Mouse (Mus musculus) liver, adult 2 months (tissue): Measurements from ENCODE around the gene Itih3. TPM values are rescaled to one million over a fixed set of nuclear protein-coding genes. Genes with fewer than 3 reads are reported as not detected.

ENCODE experiments used
- DNase-seq: peaks from one replicate; pipeline ENCODE4 v3.0.0-alpha.2; 2011; ENCODE audit warnings: low read depth, low spot score; ENCODE audit errors: extremely low read depth
- H3K27ac ChIP-seq: fragments of 200-500 bp; replicated peaks from 2 replicates; pipeline ENCODE4 v1.5.1; 2012; ENCODE audit warnings: low read depth, mild to moderate bottlenecking, control low read depth, inconsistent platforms, low read length; ENCODE audit not compliant: insufficient read depth
- H3K27me3 ChIP-seq: fragments of 200-500 bp; 2 replicates; pipeline ENCODE4 v1.6.1; 2012; ENCODE audit warnings: mild to moderate bottlenecking, moderate library complexity, low read length, inconsistent platforms; ENCODE audit not compliant: control insufficient read depth, insufficient read depth
- H3K36me3 ChIP-seq: fragments of 200-500 bp; 2 replicates; pipeline ENCODE4 v1.6.1; 2012; ENCODE audit warnings: low read length, inconsistent platforms; ENCODE audit not compliant: control insufficient read depth, insufficient read depth
- H3K4me1 ChIP-seq: fragments of 200-500 bp; 2 replicates; pipeline ENCODE4 v1.6.1; 2011; ENCODE audit warnings: low read length; ENCODE audit not compliant: control insufficient read depth, insufficient read depth
- H3K4me3 ChIP-seq: fragments of 200-500 bp; 2 replicates; pipeline ENCODE4 v1.5.1; 2011; ENCODE audit warnings: low read depth, mild to moderate bottlenecking, control low read depth, low read length, moderate library complexity; ENCODE audit not compliant: insufficient read depth
- H3K79me2 ChIP-seq: fragments of 200-500 bp; 2 replicates; pipeline ENCODE4 v1.6.1; 2012; ENCODE audit warnings: inconsistent platforms, mild to moderate bottlenecking, low read length, moderate library complexity; ENCODE audit not compliant: control insufficient read depth, insufficient read depth
- H3K9ac ChIP-seq: fragments of 200-500 bp; 2 replicates; pipeline ENCODE4 v1.6.1; 2012; ENCODE audit warnings: low read depth, mild to moderate bottlenecking, control low read depth, inconsistent platforms, low read length
- CTCF ChIP-seq: fragments of 200-500 bp; IDR thresholded peaks from 2 replicates; pipeline ENCODE4 v1.5.1; 2011; ENCODE audit warnings: low read depth, low read length, control low read depth
- POLR2A ChIP-seq: fragments of 200-500 bp; IDR thresholded peaks from 2 replicates; pipeline ENCODE4 v1.6.1; 2011; ENCODE audit warnings: low read length, control low read depth; ENCODE audit not compliant: insufficient read depth; ENCODE audit errors: extremely low read depth
- WGBS: fragments of 180-500 bp; shearing (Covaris S2); methylation state at CpG from one replicate; pipeline ENCODE4 v1.1.7; 2018; 5-methylcytosine and 5-hydroxymethylcytosine counted together
- polyA plus RNA-seq: library from polyadenylated mRNA; depleted of rRNA; stranded (reverse); fragments of >200 nt; gene quantifications from 2 replicates; pipeline ENCODE4 v1.2.3, GENCODE M21; 2012
- total RNA-seq: library from RNA; depleted of rRNA; stranded (reverse); fragments of >200 nt; gene quantifications from 2 replicates; pipeline ENCODE4 v1.2.3, GENCODE M21; 2014

Itih3 gene
- total and polyA plus RNA-seq, 2 experiments: 492 to 603 TPM

DNA sequence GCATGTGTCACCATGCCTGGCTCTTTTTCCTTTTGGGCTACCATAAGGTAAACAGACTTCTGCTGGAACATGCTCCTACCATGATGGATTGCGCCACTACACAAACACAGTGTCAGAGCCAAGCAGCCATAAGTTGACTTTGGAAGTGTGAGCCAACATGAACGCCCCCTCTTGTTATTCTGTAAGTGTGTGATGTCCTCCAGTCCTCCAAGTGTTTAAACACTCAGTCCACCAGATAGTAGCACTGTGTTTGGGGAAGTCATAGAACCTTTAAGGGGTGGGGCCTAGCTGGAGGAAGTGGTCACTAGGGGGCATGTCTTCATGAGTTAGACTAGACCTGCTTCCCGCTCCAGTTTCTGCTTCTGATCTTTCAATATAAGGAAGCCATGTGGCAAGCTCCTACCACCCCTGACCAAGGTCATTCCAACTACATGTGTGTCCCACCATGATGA, 15.7 kb downstream of the Itih3 start:
- no peak overlapping the region for H3K4me3 ChIP-seq
- peak; percentile 93 for DNase-seq
- H3K4me1 ChIP-seq: peaks cover 15% of the 10 kb centered on the region
- 14% methylated on average over 3 of the region's 3 CpGs for WGBS
- no peaks in the 10 kb centered on the region for H3K79me2 ChIP-seq
- H3K27ac ChIP-seq: peak overlapping the region; percentile 29
- H3K27me3 ChIP-seq: no peaks in the 10 kb centered on the region
- no peak overlapping the region for H3K9ac ChIP-seq
- H3K36me3 ChIP-seq: peaks cover 27% of the 10 kb centered on the region
- TF ChIP-seq POLR2A (no peak), CTCF (no peak)

DNA sequence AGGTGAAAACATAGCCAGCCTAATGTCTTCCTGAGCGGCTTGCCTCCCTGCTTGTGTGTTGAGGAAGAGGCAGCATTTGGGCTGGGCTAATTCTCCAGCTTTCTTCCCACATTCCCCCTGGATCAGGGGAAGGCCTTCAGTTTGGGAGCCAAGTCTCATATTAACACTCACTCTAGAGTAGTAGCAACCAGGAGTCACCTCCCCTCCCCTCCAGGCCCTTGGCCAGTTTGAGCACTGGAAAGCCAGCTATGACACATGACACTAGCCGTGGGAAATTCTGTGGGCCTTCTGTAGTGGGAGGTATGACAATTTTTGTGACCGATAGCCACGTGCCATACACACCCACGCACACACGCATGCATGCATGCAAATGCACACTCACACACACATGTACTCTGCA, 17.6 kb downstream of the Itih3 start:
- no peak overlapping the region for H3K27ac ChIP-seq
- no peak for DNase-seq
- 81% methylated on average over 6 of the region's 6 CpGs for WGBS
- TF ChIP-seq POLR2A: no peak
- TF ChIP-seq CTCF: no peak
- H3K9ac ChIP-seq: no peak overlapping the region
- no peaks in the 10 kb centered on the region for H3K79me2 ChIP-seq
- peaks cover 21% of the 10 kb centered on the region for H3K36me3 ChIP-seq
- no peak overlapping the region for H3K4me3 ChIP-seq
- no peaks in the 10 kb centered on the region for H3K27me3 ChIP-seq
- H3K4me1 ChIP-seq: peaks cover 15% of the 10 kb centered on the region

- Histone ChIP-seq H3K27me3 (no peaks in the 10 kb centered on the region), H3K4me1 (peaks cover 15% of the 10 kb centered on the region), H3K36me3 (peaks cover 29% of the 10 kb centered on the region), H3K27ac (peak overlapping the region; percentile 2; the same call in 1 of the 2 replicates), H3K9ac (no peak overlapping the region), H3K79me2 (no peaks in the 10 kb centered on the region), H3K4me3 (no peak overlapping the region)
- DNase-seq: no peak
- 45% methylated on average over 8 of the region's 8 CpGs for WGBS
- no peak for TF ChIP-seq POLR2A
- no peak for TF ChIP-seq CTCF
Observed at GRCm38 (mm10) chr14:30904307-30904706, 19.3 kb downstream of the Itih3 start.

DNA sequence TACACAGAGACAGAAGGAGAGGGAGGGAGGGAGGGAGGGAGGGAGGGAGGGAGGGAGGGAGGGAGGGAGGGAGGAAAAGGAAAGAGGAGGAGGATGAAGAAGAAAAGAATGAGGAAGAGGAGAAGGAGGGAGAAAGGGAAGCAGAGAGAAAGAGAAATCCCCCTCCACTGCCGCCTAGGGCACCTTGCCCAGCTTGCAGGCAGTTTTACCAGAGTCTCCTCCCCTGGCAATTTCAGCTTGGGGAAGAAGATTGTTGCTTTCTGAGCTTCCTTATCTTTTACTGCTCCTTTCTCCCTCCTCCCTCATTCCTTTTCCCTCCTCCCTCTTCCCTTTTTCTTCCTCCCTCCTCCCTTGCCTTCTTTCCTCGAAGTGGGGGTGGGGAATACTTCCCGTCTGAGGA, 20.5 kb downstream of the Itih3 start:
- Histone ChIP-seq H3K4me1 (peaks cover 8% of the 10 kb centered on the region), H3K9ac (no peak overlapping the region), H3K4me3 (no peak overlapping the region), H3K27ac (no peak overlapping the region), H3K27me3 (no peaks in the 10 kb centered on the region), H3K79me2 (no peaks in the 10 kb centered on the region), H3K36me3 (peaks cover 28% of the 10 kb centered on the region)
- TF ChIP-seq CTCF (no peak), POLR2A (no peak)
- WGBS: 54% methylated on average over 3 of the region's 3 CpGs
- DNase-seq: no peak

GRCm38 (mm10) chr14:30902628-30903027, 20.9 kb downstream of the Itih3 start:
- TF ChIP-seq CTCF (no peak), POLR2A (no peak)
- Histone ChIP-seq H3K4me3 (no peak overlapping the region), H3K27me3 (no peaks in the 10 kb centered on the region), H3K27ac (no peak overlapping the region), H3K36me3 (peaks cover 31% of the 10 kb centered on the region), H3K9ac (no peak overlapping the region), H3K79me2 (no peaks in the 10 kb centered on the region), H3K4me1 (peaks cover 5% of the 10 kb centered on the region)
- no peak for DNase-seq
- 67% methylated on average over 5 of the region's 5 CpGs for WGBS

- no peaks in the 10 kb centered on the region for H3K79me2 ChIP-seq
- no peak overlapping the region for H3K4me3 ChIP-seq
- WGBS: 57% methylated on average over 3 of the region's 3 CpGs
- H3K9ac ChIP-seq: no peak overlapping the region
- H3K4me1 ChIP-seq: peaks cover 3% of the 10 kb centered on the region; the same call in 1 of the 2 replicates
- no peak overlapping the region for H3K27ac ChIP-seq
- peaks cover 53% of the 10 kb centered on the region for H3K36me3 ChIP-seq
- H3K27me3 ChIP-seq: no peaks in the 10 kb centered on the region
- no peak for TF ChIP-seq POLR2A
- no peak for TF ChIP-seq CTCF
- no peak for DNase-seq
Observed at GRCm38 (mm10) chr14:30899972-30900371, 23.6 kb downstream of the Itih3 start.
